Mouse (Mus musculus): ENCODE measurements around the gene Adgrg1. TPM values are rescaled to one million over a fixed set of nuclear protein-coding genes. Genes with fewer than 3 reads are reported as not detected.

Gene Adgrg1
- total RNA-seq, 2 experiments from 2014 or later: 89.7 to 90.5 TPM

GRCm38 (mm10) chr8:94954921-94955758 is 19.4 kb upstream of the Adgrg1 start:
- TF ChIP-seq CTCF (conservative IDR thresholded peaks at IDR 0.05): peak; percentile 80
- H3K4me3 ChIP-seq: no peak overlapping the region
- no peak overlapping the region for H3K27ac ChIP-seq
- DNase-seq (ENCODE audit: low spot score in 2 of 2): peak in 1 of 2 experiments; percentile 33

- no peak overlapping the region for H3K27ac ChIP-seq
- no peak overlapping the region for H3K4me3 ChIP-seq
- no peak for TF ChIP-seq CTCF (conservative IDR thresholded peaks at IDR 0.05)
- no peak for DNase-seq (ENCODE audit: low spot score in 2 of 2)
These were observed 18.4 kb upstream of the Adgrg1 start for GRCm38 (mm10) chr8:94956078-94956574.

DNA sequence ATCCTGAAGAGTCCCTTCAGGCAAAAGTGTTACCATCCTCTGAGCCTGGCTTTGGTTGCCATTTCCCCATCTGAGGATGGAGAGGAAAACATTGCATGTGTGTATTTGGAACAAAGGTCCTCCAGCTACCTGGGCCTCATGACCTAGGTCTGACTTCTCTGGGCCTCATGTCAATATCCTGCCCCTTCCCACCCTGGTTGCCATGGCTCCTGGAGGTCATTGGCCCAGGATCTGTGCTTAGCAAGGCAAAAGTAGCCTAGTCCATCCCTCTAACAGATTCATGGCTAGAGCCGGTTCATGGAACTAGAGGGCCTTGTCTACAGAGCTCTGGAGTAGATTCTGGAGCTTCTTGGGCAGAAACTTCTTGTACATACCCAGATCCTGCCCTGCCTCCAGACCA is 12.3 kb upstream of the Adgrg1 start:
- Histone ChIP-seq H3K4me3 (no peak overlapping the region), H3K27ac (no peak overlapping the region)
- no peak for TF ChIP-seq CTCF (conservative IDR thresholded peaks at IDR 0.05)
- no peak for DNase-seq (ENCODE audit: low spot score in 2 of 2)

GRCm38 (mm10) chr8:94964828-94965227 is 9.7 kb upstream of the Adgrg1 start:
- TF ChIP-seq CTCF (conservative IDR thresholded peaks at IDR 0.05): no peak
- no peak overlapping the region for H3K27ac ChIP-seq
- no peak for DNase-seq (ENCODE audit: low spot score in 2 of 2)
- H3K4me3 ChIP-seq: no peak overlapping the region

GRCm38 (mm10) chr8:94966578-94966977 is 8.0 kb upstream of the Adgrg1 start:
- peak overlapping the region; percentile 70; the same call in 1 of the 2 replicates for H3K27ac ChIP-seq
- TF ChIP-seq CTCF (conservative IDR thresholded peaks at IDR 0.05): peak; percentile 88
- no peak overlapping the region for H3K4me3 ChIP-seq
- peak in 1 of 2 experiments; percentile 58 for DNase-seq (ENCODE audit: low spot score in 2 of 2)

- TF ChIP-seq CTCF (conservative IDR thresholded peaks at IDR 0.05): no peak
- peak overlapping the region; percentile 70; the same call in 1 of the 2 replicates for H3K27ac ChIP-seq
- DNase-seq (ENCODE audit: low spot score in 2 of 2): no peak
- no peak overlapping the region for H3K4me3 ChIP-seq
These were observed 7.5 kb upstream of the Adgrg1 start for GRCm38 (mm10) chr8:94967071-94967470.

DNA sequence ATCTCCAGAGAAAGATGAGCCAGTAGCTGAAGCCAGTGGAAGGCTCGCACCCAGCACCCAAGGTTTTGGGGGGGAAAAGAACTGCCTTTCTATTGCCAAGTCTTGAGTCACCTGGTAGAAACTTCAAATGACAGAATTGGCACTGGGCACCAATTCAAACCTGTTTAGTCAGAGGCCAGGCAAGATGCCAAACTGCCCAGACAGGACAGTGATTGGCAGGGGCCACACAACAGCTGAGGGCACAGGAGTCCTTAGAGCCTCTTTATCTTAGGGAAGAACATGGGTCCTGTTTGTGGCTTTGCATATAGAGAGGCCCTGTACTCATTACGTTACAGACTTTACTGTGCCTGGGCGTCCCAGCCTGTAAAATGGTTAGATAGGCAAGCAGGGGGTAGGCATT is 7.0 kb upstream of the Adgrg1 start:
- no peak for DNase-seq (ENCODE audit: low spot score in 2 of 2)
- Histone ChIP-seq H3K4me3 (no peak overlapping the region), H3K27ac (peak overlapping the region; percentile 58; the same call in 1 of the 2 replicates)
- TF ChIP-seq CTCF (conservative IDR thresholded peaks at IDR 0.05): no peak

- H3K4me3 ChIP-seq: no peak overlapping the region
- no peak for TF ChIP-seq CTCF (conservative IDR thresholded peaks at IDR 0.05)
- DNase-seq (ENCODE audit: low spot score in 2 of 2): no peak
- H3K27ac ChIP-seq: no peak overlapping the region
These were observed 1.3 kb upstream of the Adgrg1 start for GRCm38 (mm10) chr8:94973270-94973669.

DNA sequence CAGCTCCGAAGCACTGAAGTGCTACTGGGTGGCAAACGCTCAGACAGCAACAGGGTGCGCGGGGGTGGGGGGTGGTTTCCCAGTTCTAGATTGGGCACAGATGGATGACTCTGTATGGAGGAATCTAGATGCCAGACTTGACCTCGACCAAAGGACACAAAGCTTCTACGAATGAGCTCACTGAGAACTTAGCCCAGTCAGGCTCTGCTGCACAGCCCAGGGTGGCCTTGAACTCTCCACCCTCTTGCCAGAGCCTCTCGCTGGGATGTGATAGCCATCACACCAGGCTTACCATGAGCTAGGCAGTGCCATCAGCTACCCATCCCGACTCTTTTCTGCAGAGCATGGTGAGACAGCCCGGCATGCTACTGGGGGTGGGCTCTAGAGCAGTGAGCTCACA is 765 bp upstream of the Adgrg1 start:
- DNase-seq (ENCODE audit: low spot score in 2 of 2): no peak
- H3K4me3 ChIP-seq: no peak overlapping the region
- no peak for TF ChIP-seq CTCF (conservative IDR thresholded peaks at IDR 0.05)
- no peak overlapping the region for H3K27ac ChIP-seq

GRCm38 (mm10) chr8:94976651-94977417 is 2.3 kb downstream of the Adgrg1 start:
- DNase-seq (ENCODE audit: low spot score in 2 of 2): no peak
- TF ChIP-seq CTCF (conservative IDR thresholded peaks at IDR 0.05): no peak
- no peak overlapping the region for H3K27ac ChIP-seq
- H3K4me3 ChIP-seq: no peak overlapping the region

DNA sequence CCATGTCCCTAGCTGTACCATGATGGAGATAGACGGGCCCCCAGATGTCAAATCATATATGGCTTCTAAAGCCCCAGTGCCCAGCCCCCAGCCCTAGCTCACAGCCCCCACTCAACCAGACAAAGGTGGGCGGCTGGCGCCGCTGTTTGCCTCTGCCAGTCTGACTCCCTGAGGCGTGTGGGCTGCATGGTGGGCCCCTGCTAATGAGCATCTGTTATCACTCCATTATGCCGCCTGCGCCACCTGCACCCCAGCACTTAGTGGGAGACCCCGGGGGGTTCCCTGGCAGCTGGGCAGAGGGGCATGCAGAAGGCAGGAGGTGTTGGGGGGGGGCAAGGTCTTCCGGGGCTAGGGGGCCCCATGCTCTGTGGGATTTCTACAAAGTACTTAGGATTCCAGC is 3.6 kb downstream of the Adgrg1 start:
- DNase-seq (ENCODE audit: low spot score in 2 of 2): peak; percentile 53 to 58
- Histone ChIP-seq H3K4me3 (no peak overlapping the region), H3K27ac (no peak overlapping the region)
- TF ChIP-seq CTCF (conservative IDR thresholded peaks at IDR 0.05): no peak

- no peak for DNase-seq (ENCODE audit: low spot score in 2 of 2)
- Histone ChIP-seq H3K27ac (no peak overlapping the region), H3K4me3 (no peak overlapping the region)
- TF ChIP-seq CTCF (conservative IDR thresholded peaks at IDR 0.05): no peak
These were observed 4.2 kb downstream of the Adgrg1 start for GRCm38 (mm10) chr8:94978593-94979319.

DNA sequence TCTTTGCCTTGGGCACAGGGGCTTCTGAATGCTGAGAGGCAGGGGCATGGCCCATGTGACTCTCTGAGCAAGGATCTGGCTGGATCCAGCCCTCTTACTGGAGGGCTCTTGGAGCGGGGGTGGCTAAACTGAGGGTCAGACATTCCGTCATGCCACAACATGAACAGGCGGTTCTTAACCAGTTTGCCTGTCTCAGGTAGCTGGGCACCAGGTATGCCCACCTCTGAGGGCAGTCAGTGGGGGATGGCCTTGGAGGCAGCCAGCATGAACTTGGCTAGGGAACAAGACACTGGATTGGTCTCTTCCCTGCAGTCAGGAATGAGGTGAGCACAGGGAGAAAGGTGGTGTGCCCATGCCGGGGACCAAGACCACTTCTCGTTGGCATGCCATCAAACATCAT is 5.6 kb downstream of the Adgrg1 start:
- no peak for TF ChIP-seq CTCF (conservative IDR thresholded peaks at IDR 0.05)
- Histone ChIP-seq H3K27ac (no peak overlapping the region), H3K4me3 (no peak overlapping the region)
- no peak for DNase-seq (ENCODE audit: low spot score in 2 of 2)
